Mouse (Mus musculus): ENCODE measurements around the gene Fgd3. TPM values are rescaled to one million over a fixed set of nuclear protein-coding genes. Genes with fewer than 3 reads are reported as not detected.

Fgd3 gene
- polyA plus RNA-seq, 1 experiment from 2014 or later, result 1.5 TPM

Other genes with a start within 250 kb of the Fgd3 start
- 23.3 and 28.0 TPM in 2 replicates for gene Wnk2, start 172.3 kb downstream of the Fgd3 start, polyA plus RNA-seq (2014; fragmentation: Nextera tagmentation; extraction: Ambion mirVana)
- 33.3 and 33.5 TPM in 2 replicates for gene Ninj1, start 132.8 kb downstream of the Fgd3 start, polyA plus RNA-seq (2014; fragmentation: Nextera tagmentation; extraction: Ambion mirVana)
- 31.0 and 37.0 TPM in 2 replicates for gene Card19, start 104.3 kb downstream of the Fgd3 start, polyA plus RNA-seq (2014; fragmentation: Nextera tagmentation; extraction: Ambion mirVana)
- 0.72 and 0.98 TPM in 2 replicates for gene Susd3, start 71.6 kb downstream of the Fgd3 start, polyA plus RNA-seq (2014; fragmentation: Nextera tagmentation; extraction: Ambion mirVana)
- gene Bicd2, start 21.3 kb upstream of the Fgd3 start, polyA plus RNA-seq (2014; fragmentation: Nextera tagmentation; extraction: Ambion mirVana), result 30.7 and 33.3 TPM in 2 replicates
- gene Ippk, start 100.9 kb upstream of the Fgd3 start, polyA plus RNA-seq (2014; fragmentation: Nextera tagmentation; extraction: Ambion mirVana), result 13.4 and 13.7 TPM in 2 replicates
- gene Tes3-ps, start 173.0 kb upstream of the Fgd3 start, polyA plus RNA-seq (2014; fragmentation: Nextera tagmentation; extraction: Ambion mirVana), result 0.50 and 0.96 TPM in 2 replicates
- 1.7 and 2.2 TPM in 2 replicates for gene Ecm2, start 184.5 kb upstream of the Fgd3 start, polyA plus RNA-seq (2014; fragmentation: Nextera tagmentation; extraction: Ambion mirVana)
- 0.32 and 0.86 TPM in 2 replicates for gene Aspn, start 224.1 kb upstream of the Fgd3 start, polyA plus RNA-seq (2014; fragmentation: Nextera tagmentation; extraction: Ambion mirVana)